Mouse (Mus musculus) heart, embryonic 16.5 days (tissue): Measurements from ENCODE around the gene Tnks1bp1. TPM values are rescaled to one million over a fixed set of nuclear protein-coding genes. Genes with fewer than 3 reads are reported as not detected.

ENCODE experiments used
- ATAC-seq: fragments of 200-750 bp; cut with Nextera tagmentation; replicated peaks from 2 replicates; pipeline ENCODE4 v1.8.0; 2017; ENCODE audit warnings: moderate number of reproducible peaks; ENCODE audit not compliant: insufficient read depth, low FRiP score; ENCODE audit errors: extremely low read depth
- H3K27ac ChIP-seq: fragments of 300-500 bp; sonication (generic); 2 replicates; pipeline ENCODE4 v1.5.1; 2014; ENCODE audit warnings: mild to moderate bottlenecking, low read length, control low read depth, moderate library complexity
- H3K27me3 ChIP-seq: fragments of 300-500 bp; sonication (generic); 2 replicates; pipeline ENCODE4 v1.6.1; 2014; ENCODE audit warnings: low read length, mixed read lengths; ENCODE audit not compliant: control insufficient read depth, insufficient read depth
- H3K36me3 ChIP-seq: fragments of 300-500 bp; sonication (generic); 2 replicates; pipeline ENCODE4 v1.6.1; 2014; ENCODE audit not compliant: control insufficient read depth, insufficient read depth
- H3K4me1 ChIP-seq: fragments of 300-500 bp; sonication (generic); 2 replicates; pipeline ENCODE4 v1.6.1; 2014; ENCODE audit warnings: low read length, mixed read lengths; ENCODE audit not compliant: control insufficient read depth, insufficient read depth
- H3K4me2 ChIP-seq: fragments of 300-500 bp; sonication (generic); 2 replicates; pipeline ENCODE4 v1.6.1; 2014; ENCODE audit warnings: low read depth, mild to moderate bottlenecking, control low read depth, low read length
- H3K4me3 ChIP-seq: fragments of 300-500 bp; sonication (generic); 2 replicates; pipeline ENCODE4 v1.5.1; 2014; ENCODE audit warnings: mild to moderate bottlenecking, control low read depth, low read length
- H3K9ac ChIP-seq: fragments of 300-500 bp; sonication (generic); 2 replicates; pipeline ENCODE4 v1.6.1; 2014; ENCODE audit warnings: low read length, control low read depth
- H3K9me3 ChIP-seq: fragments of 300-500 bp; sonication (generic); replicated peaks from 2 replicates; pipeline ENCODE4 v1.6.1; 2016; ENCODE audit warnings: low read length; ENCODE audit not compliant: control insufficient read depth
- WGBS: fragments of 180-500 bp; shearing (Covaris S2); extraction: QIAGEN DNeasy Blood & Tissue Kit; methylation state at CpG from one replicate; pipeline ENCODE4 v1.1.7; 2014; 5-methylcytosine and 5-hydroxymethylcytosine counted together
- polyA plus RNA-seq: library from polyadenylated mRNA; unstranded; fragments of >200 nt; fragmentation: Nextera tagmentation; extraction: Ambion mirVana; gene quantifications from 2 replicates; pipeline ENCODE4 v1.2.1, GENCODE M21; 2015

Gene Tnks1bp1
- polyA plus RNA-seq, 1 experiment from 2014 or later, result 23.6 TPM

- no peak for ATAC-seq
- no peaks in the 10 kb centered on the region for H3K27me3 ChIP-seq
- H3K27ac ChIP-seq, result peak overlapping the region; percentile 92
- 67% methylated on average over 4 of the region's 4 CpGs for WGBS
- peak overlapping the region; percentile 80 for H3K4me2 ChIP-seq
- H3K9me3 ChIP-seq, result no peaks in the 10 kb centered on the region
- peak overlapping the region; percentile 81 for H3K4me3 ChIP-seq
- peaks cover 25% of the 10 kb centered on the region for H3K36me3 ChIP-seq
- no peak overlapping the region for H3K9ac ChIP-seq
- peaks cover 10% of the 10 kb centered on the region for H3K4me1 ChIP-seq
Measured at GRCm38 (mm10) chr2:85049277-85049676, 1.5 kb downstream of the Tnks1bp1 start.

GRCm38 (mm10) chr2:85050001-85050634 is 2.3 kb downstream of the Tnks1bp1 start:
- H3K27me3 ChIP-seq, result no peaks in the 10 kb centered on the region
- H3K27ac ChIP-seq, result peak overlapping the region; percentile 92
- peak overlapping the region; percentile 52 for H3K4me3 ChIP-seq
- WGBS, result 23% methylated on average over 9 of the region's 10 CpGs
- ATAC-seq, result peak; percentile 21; the same call in 1 of the 2 replicates
- no peaks in the 10 kb centered on the region for H3K9me3 ChIP-seq
- H3K4me2 ChIP-seq, result peak overlapping the region; percentile 80
- peaks cover 10% of the 10 kb centered on the region for H3K4me1 ChIP-seq
- peak overlapping the region; percentile 70 for H3K9ac ChIP-seq
- H3K36me3 ChIP-seq, result peaks cover 19% of the 10 kb centered on the region

GRCm38 (mm10) chr2:85050746-85051145 is 2.9 kb downstream of the Tnks1bp1 start:
- Histone ChIP-seq H3K36me3 (peaks cover 17% of the 10 kb centered on the region), H3K27ac (peak overlapping the region; percentile 92), H3K9me3 (no peaks in the 10 kb centered on the region), H3K4me1 (peaks cover 10% of the 10 kb centered on the region), H3K27me3 (no peaks in the 10 kb centered on the region), H3K4me2 (peak overlapping the region; percentile 80), H3K4me3 (peak overlapping the region; percentile 52), H3K9ac (peak overlapping the region; percentile 70)
- 31% methylated on average over 9 of the region's 9 CpGs for WGBS
- no peak for ATAC-seq

- no peaks in the 10 kb centered on the region for H3K27me3 ChIP-seq
- no peak overlapping the region for H3K27ac ChIP-seq
- no peaks in the 10 kb centered on the region for H3K9me3 ChIP-seq
- H3K36me3 ChIP-seq, result peaks cover 13% of the 10 kb centered on the region
- WGBS, result 82% methylated on average over 5 of the region's 5 CpGs
- peaks cover 2% of the 10 kb centered on the region for H3K4me1 ChIP-seq
- no peak overlapping the region for H3K9ac ChIP-seq
- no peak for ATAC-seq
- no peak overlapping the region for H3K4me3 ChIP-seq
- H3K4me2 ChIP-seq, result peak overlapping the region; percentile 17
Measured at GRCm38 (mm10) chr2:85053192-85053816, 5.5 kb downstream of the Tnks1bp1 start.

- no peak overlapping the region for H3K27ac ChIP-seq
- H3K9me3 ChIP-seq, result no peaks in the 10 kb centered on the region
- no peaks in the 10 kb centered on the region for H3K27me3 ChIP-seq
- H3K9ac ChIP-seq, result no peak overlapping the region
- H3K4me2 ChIP-seq, result no peak overlapping the region
- H3K36me3 ChIP-seq, result peaks cover 27% of the 10 kb centered on the region
- H3K4me3 ChIP-seq, result no peak overlapping the region
- ATAC-seq, result no peak
- peaks cover 14% of the 10 kb centered on the region for H3K4me1 ChIP-seq
- 53% methylated on average over 5 of the region's 5 CpGs for WGBS
Measured at GRCm38 (mm10) chr2:85056711-85057110, 8.9 kb downstream of the Tnks1bp1 start.

- peaks cover 14% of the 10 kb centered on the region for H3K4me1 ChIP-seq
- no peaks in the 10 kb centered on the region for H3K9me3 ChIP-seq
- no peak overlapping the region for H3K4me3 ChIP-seq
- H3K4me2 ChIP-seq, result 0 out of 2 replicates have a peak overlapping the region, but pooled peaks have one; percentile 88
- ATAC-seq, result no peak
- 92% methylated on average over 6 of the region's 6 CpGs for WGBS
- H3K27ac ChIP-seq, result no peak overlapping the region
- H3K36me3 ChIP-seq, result peaks cover 33% of the 10 kb centered on the region
- H3K9ac ChIP-seq, result no peak overlapping the region
- H3K27me3 ChIP-seq, result no peaks in the 10 kb centered on the region
Measured at GRCm38 (mm10) chr2:85059677-85060076, 11.9 kb downstream of the Tnks1bp1 start.

GRCm38 (mm10) chr2:85060591-85061060 is 12.8 kb downstream of the Tnks1bp1 start:
- Histone ChIP-seq H3K4me2 (peak overlapping the region; percentile 88), H3K9ac (peak overlapping the region; percentile 67), H3K36me3 (peaks cover 34% of the 10 kb centered on the region), H3K27ac (peak overlapping the region; percentile 58), H3K9me3 (no peaks in the 10 kb centered on the region), H3K27me3 (no peaks in the 10 kb centered on the region), H3K4me1 (peaks cover 14% of the 10 kb centered on the region), H3K4me3 (peak overlapping the region; percentile 54)
- ATAC-seq, result peak; percentile 79
- WGBS, result 3% methylated on average over 11 of the region's 11 CpGs

- H3K36me3 ChIP-seq, result peaks cover 34% of the 10 kb centered on the region
Measured at GRCm38 (mm10) chr2:85061107-85061541, 13.3 kb downstream of the Tnks1bp1 start.

More at GRCm38 (mm10) chr2:85061107-85061541, 13.3 kb downstream of the Tnks1bp1 start:
- Histone ChIP-seq H3K9ac (peak overlapping the region; percentile 67), H3K9me3 (no peaks in the 10 kb centered on the region), H3K4me2 (peak overlapping the region; percentile 88), H3K4me3 (peak overlapping the region; percentile 54), H3K27ac (peak overlapping the region; percentile 22; the same call in 1 of the 2 replicates), H3K4me1 (peaks cover 14% of the 10 kb centered on the region), H3K27me3 (no peaks in the 10 kb centered on the region)
- 28% methylated on average over 10 of the region's 10 CpGs for WGBS
- peak; percentile 9; the same call in 1 of the 2 replicates for ATAC-seq
